Mouse (Mus musculus) colon, adult 2 months (tissue): ENCODE measurements around the gene Runx2. TPM values are rescaled to one million over a fixed set of nuclear protein-coding genes. Genes with fewer than 3 reads are reported as not detected.

ENCODE experiments used
- polyA plus RNA-seq: library from polyadenylated mRNA; depleted of rRNA; stranded (reverse); fragments of >200 nt; gene quantifications from 2 replicates; pipeline ENCODE4 v1.2.3, GENCODE M21; 2012; rRNA removed

The Runx2 gene
- polyA plus RNA-seq = 2.6 and 3.6 TPM in 2 replicates

DNA sequence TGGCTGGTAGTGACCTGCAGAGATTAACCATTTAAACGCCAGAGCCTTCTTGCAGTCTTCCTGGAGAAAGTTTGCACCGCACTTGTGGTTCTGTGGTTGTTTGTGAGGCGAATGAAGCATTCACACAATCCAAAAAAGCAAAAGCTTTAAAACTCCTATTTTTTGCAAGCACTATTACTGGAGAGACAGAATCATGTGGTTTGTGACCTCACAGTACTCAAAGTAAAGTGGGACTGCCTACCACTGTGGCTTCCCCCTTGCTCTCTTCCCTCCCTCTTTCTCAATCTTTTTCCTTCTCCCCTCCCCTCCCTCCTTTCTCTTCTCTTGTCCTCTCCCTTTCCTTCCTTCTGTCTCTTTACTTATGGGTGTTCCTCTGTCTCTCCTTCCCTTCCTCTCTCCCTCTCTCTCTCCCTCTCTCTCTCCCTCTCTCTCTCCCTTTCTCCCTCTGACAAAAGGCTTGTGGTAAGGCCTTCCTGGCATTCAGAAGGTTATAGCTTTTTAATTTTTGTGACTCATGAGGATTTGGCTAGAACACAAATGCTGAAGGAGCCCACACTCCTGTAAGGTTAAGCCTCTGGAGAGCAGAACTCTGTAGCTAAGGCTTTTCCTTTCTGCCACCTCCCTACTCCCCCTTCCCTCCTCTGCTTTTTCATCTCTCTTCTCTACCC is at the start of gene Runx2:
Gene Runx2, minus strand, starts transcription at position 290 of the 668 bp plus-strand sequence.

DNA sequence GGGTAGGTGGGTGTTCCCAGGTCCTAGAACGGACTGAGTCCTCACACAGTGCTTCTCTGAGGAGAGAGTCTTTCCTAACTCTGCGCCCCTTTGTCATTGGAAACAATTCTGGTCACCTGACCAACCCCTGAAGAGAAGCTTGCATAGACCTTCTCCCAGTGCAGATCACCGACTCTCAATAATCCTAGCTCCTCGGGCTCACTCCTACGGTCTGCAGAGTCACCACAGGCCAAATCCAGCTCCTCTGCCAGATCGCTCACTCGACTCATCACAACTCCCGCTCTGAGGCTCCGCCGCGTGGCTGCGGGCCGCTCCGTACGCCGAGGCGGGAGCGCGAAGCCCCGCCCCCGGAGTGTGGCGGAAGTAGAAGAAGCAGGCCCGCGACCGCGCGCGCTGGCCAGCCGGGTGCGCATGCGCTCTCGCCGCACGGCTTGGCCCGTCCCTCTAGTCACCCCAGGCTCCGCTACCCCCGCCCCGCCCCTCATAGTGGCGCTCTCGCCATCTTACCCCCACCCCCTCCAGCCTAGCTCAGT is 37.8 kb downstream of the Runx2 start, which contains the start of gene Supt3:
Gene Supt3, plus strand, starts transcription at position 415 of the 533 bp plus-strand sequence.

Other genes with a start within 250 kb of the Runx2 start
- gene Supt3, start 37.6 kb downstream of the Runx2 start, polyA plus RNA-seq = 1.4 and 1.7 TPM in 2 replicates